In the genomic region with DNA sequence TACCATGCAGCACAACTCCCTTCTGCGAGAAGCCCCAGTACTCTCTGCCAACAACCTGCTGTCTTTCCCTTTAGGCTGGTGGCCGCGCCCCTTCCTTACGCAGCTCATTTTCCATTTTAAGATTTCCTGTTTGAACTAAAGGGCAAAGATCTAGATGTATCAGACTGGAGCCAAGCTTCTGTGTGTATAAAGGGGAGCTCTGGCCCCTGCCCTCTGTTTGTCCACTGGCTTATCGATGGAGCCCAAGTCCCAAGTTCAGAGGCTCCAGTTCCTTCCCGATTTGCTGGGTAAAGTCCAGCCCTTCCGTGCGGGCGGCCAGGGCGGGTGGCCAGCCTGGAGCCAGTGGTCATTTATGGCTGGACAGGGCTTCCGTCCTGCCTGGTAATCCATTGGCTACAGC, we compare ENCODE assay signal across 10 mouse cellular contexts.
DNase-seq lines count a peak whose midpoint lies in the region; ATAC-seq and TF ChIP-seq lines count a peak whose summit lies in the region.
"Had no signal": no experiment of that assay in that cellular context is flagged by ENCODE, and none has a peak within 500 bp of the region (broad histone marks: within the 10 kb centered on the region; RNA-seq: fewer than 3 reads in every experiment).

No protein-coding gene starts in this region.

- H3K4me3 ChIP-seq in kidney, postnatal 0 days (replicated peaks; ENCODE audit: low read depth, low read length): no peak overlapping the region
- H3K4me3 ChIP-seq in lung, embryonic 16.5 days (ENCODE audit: low read length): no peak overlapping the region
- H3K4me3 ChIP-seq in forebrain, embryonic 14.5 days (ENCODE audit: low read depth, low read length): no peak overlapping the region
- H3K4me3 ChIP-seq: liver, embryonic 13.5 days had no signal

- TF ChIP-seq CTCF in kidney, postnatal 0 days (IDR thresholded peaks at IDR 0.05; ENCODE audit: low read depth): no peak

- ATAC-seq in kidney, postnatal 0 days (replicated peaks; ENCODE audit: low FRiP score, low read depth): no peak
- peak; percentile 82 for ATAC-seq in lung, embryonic 16.5 days (ENCODE audit: low read depth)
- no peak for ATAC-seq in erythroid progenitor cell, adult 5-6 weeks (replicated peaks; ENCODE audit: low FRiP score, poor library complexity, severe bottlenecking)
- ATAC-seq in forebrain, embryonic 14.5 days: no peak

- H3K36me3 ChIP-seq in kidney, postnatal 0 days (ENCODE audit: insufficient read depth, low read length): no peaks in the 10 kb centered on the region
- H3K36me3 ChIP-seq in lung, embryonic 16.5 days (ENCODE audit: control insufficient read depth, insufficient read depth, low read length): no peaks in the 10 kb centered on the region
- no peaks in the 10 kb centered on the region for H3K36me3 ChIP-seq in forebrain, embryonic 14.5 days (ENCODE audit: control insufficient read depth, insufficient read depth, low read length)
- H3K36me3 ChIP-seq: liver, embryonic 13.5 days had no signal

- no peak overlapping the region for H3K27ac ChIP-seq in kidney, postnatal 0 days
- H3K27ac ChIP-seq in lung, embryonic 16.5 days (ENCODE audit: low read length): peak overlapping the region; percentile 38
- H3K27ac ChIP-seq in forebrain, embryonic 14.5 days (ENCODE audit: low read depth, low read length): no peak overlapping the region
- H3K27ac ChIP-seq: liver, embryonic 13.5 days had no signal

- peak; percentile 26 for DNase-seq in adrenal gland, postnatal 10 days
- peak; percentile 33 for DNase-seq in gastrocnemius, postnatal 25 days
- DNase-seq in kidney, postnatal 0 days (ENCODE audit: low spot score): peak; percentile 25
- DNase-seq in forebrain, embryonic 14.5 days (ENCODE audit: low spot score): no peak
- DNase-seq in urinary bladder, postnatal 14 days (ENCODE audit: low spot score): no peak
- DNase-seq in layer of hippocampus, postnatal 10 days (ENCODE audit: low spot score in 2 of 2): no peak
- DNase-seq: liver, embryonic 13.5 days; thymus, adult 2 months had no signal

- no peak overlapping the region for H3K9ac ChIP-seq in kidney, postnatal 0 days (ENCODE audit: low read depth, low read length)
- no peak overlapping the region for H3K9ac ChIP-seq in lung, embryonic 16.5 days (ENCODE audit: low read length)
- no peak overlapping the region for H3K9ac ChIP-seq in forebrain, embryonic 14.5 days (ENCODE audit: low read length)
- H3K9ac ChIP-seq: liver, embryonic 13.5 days had no signal

- 71% methylated on average over 11 of the region's 11 CpGs for WGBS in kidney, postnatal 0 days
- whole genome bisulfite sequencing in lung, embryonic 16.5 days: 69% methylated on average over 11 of the region's 11 CpGs
- WGBS in forebrain, embryonic 14.5 days: 91% methylated on average over 11 of the region's 11 CpGs

- H3K4me1 ChIP-seq in kidney, postnatal 0 days (replicated peaks; ENCODE audit: insufficient read depth, low read length): no peaks in the 10 kb centered on the region
- no peaks in the 10 kb centered on the region for H3K4me1 ChIP-seq in lung, embryonic 16.5 days (replicated peaks; ENCODE audit: control insufficient read depth, insufficient read depth, low read length)
- H3K4me1 ChIP-seq in forebrain, embryonic 14.5 days (ENCODE audit: control insufficient read depth, insufficient read depth, low read length): no peaks in the 10 kb centered on the region

- no peaks in the 10 kb centered on the region for H3K27me3 ChIP-seq in kidney, postnatal 0 days (ENCODE audit: insufficient read depth, low read length)
- no peaks in the 10 kb centered on the region for H3K27me3 ChIP-seq in lung, embryonic 16.5 days (ENCODE audit: control insufficient read depth, insufficient read depth, low read depth, low read length)
- no peaks in the 10 kb centered on the region for H3K27me3 ChIP-seq in forebrain, embryonic 14.5 days (replicated peaks; ENCODE audit: control insufficient read depth, insufficient read depth, low read length)

- H3K4me2 ChIP-seq in kidney, postnatal 0 days (ENCODE audit: low read length): no peak overlapping the region
- H3K4me2 ChIP-seq in lung, embryonic 16.5 days (ENCODE audit: low read depth, low read length): no peak overlapping the region
- H3K4me2 ChIP-seq in forebrain, embryonic 14.5 days (ENCODE audit: low read length): no peak overlapping the region
- H3K4me2 ChIP-seq: liver, embryonic 13.5 days had no signal

- no peaks in the 10 kb centered on the region for H3K9me3 ChIP-seq in kidney, postnatal 0 days (replicated peaks; ENCODE audit: low read length)
- H3K9me3 ChIP-seq in lung, embryonic 16.5 days (ENCODE audit: control insufficient read depth, low read length): no peaks in the 10 kb centered on the region
- no peaks in the 10 kb centered on the region for H3K9me3 ChIP-seq in forebrain, embryonic 14.5 days (replicated peaks; ENCODE audit: control insufficient read depth, low read length)
- H3K9me3 ChIP-seq: liver, embryonic 13.5 days had no signal

Comparison
In these comparisons a context has a peak if more than half of its experiments do, and no peak if none do; other contexts are left out.
1. DNase-seq: peak in adrenal gland, postnatal 10 days (single experiment), gastrocnemius, postnatal 25 days (single experiment) and kidney, postnatal 0 days (single experiment); none in forebrain, embryonic 14.5 days (single experiment), urinary bladder, postnatal 14 days (single experiment) and layer of hippocampus, postnatal 10 days (0 of 2).